Mouse (Mus musculus) thymus, postnatal 10 days (tissue): Measurements from ENCODE around the gene Cmtm6.

ENCODE experiments used
- DNase-seq, 2 experiments: peaks; one replicate each; pipeline ENCODE4 v3.0.0; 2021; ENCODE audit warnings: low spot score in 2 of 2

Cmtm6 gene

GRCm38 (mm10) chr9:114770224-114770623 lies 39.3 kb downstream of the Cmtm6 start:
- peak in 1 of 2 experiments; percentile 42 for DNase-seq

GRCm38 (mm10) chr9:114771565-114771964 lies 40.6 kb downstream of the Cmtm6 start:
- DNase-seq: no peak

GRCm38 (mm10) chr9:114774629-114775028 lies 43.7 kb downstream of the Cmtm6 start:
- DNase-seq: no peak

GRCm38 (mm10) chr9:114775272-114775671 lies 44.4 kb downstream of the Cmtm6 start:
- peak; percentile 50 for DNase-seq

GRCm38 (mm10) chr9:114776361-114776760 lies 45.4 kb downstream of the Cmtm6 start:
- DNase-seq: peak in 1 of 2 experiments; percentile 40

- DNase-seq: no peak
Observed at GRCm38 (mm10) chr9:114777178-114778046, 46.5 kb downstream of the Cmtm6 start.

- DNase-seq: no peak
Observed at GRCm38 (mm10) chr9:114778047-114778390, 47.1 kb downstream of the Cmtm6 start.

GRCm38 (mm10) chr9:114778877-114779276 lies 48.0 kb downstream of the Cmtm6 start:
- DNase-seq: no peak

GRCm38 (mm10) chr9:114779984-114780745 lies 49.2 kb downstream of the Cmtm6 start:
- DNase-seq: no peak

GRCm38 (mm10) chr9:114780746-114781525 lies 50.0 kb downstream of the Cmtm6 start:
- DNase-seq: peak; percentile 55

GRCm38 (mm10) chr9:114781526-114782212 lies 50.8 kb downstream of the Cmtm6 start, which contains the start of gene Cmtm7:
Gene Cmtm7 (minus strand): TSS chr9:114781856.
- DNase-seq: peak; percentile 58 to 63

GRCm38 (mm10) chr9:114785432-114786125 lies 54.7 kb downstream of the Cmtm6 start:
- DNase-seq: no peak

GRCm38 (mm10) chr9:114787134-114787533 lies 56.2 kb downstream of the Cmtm6 start:
- DNase-seq: no peak

GRCm38 (mm10) chr9:114787716-114788115 lies 56.8 kb downstream of the Cmtm6 start:
- no peak for DNase-seq

- no peak for DNase-seq
Observed at GRCm38 (mm10) chr9:114788697-114789096, 57.8 kb downstream of the Cmtm6 start.

GRCm38 (mm10) chr9:114789557-114789956 lies 58.6 kb downstream of the Cmtm6 start:
- DNase-seq: no peak

- DNase-seq: no peak
Observed at GRCm38 (mm10) chr9:114789989-114790388, 59.1 kb downstream of the Cmtm6 start.

- DNase-seq: no peak
Observed at GRCm38 (mm10) chr9:114793764-114794295, 62.9 kb downstream of the Cmtm6 start.

GRCm38 (mm10) chr9:114794491-114794890 lies 63.6 kb downstream of the Cmtm6 start:
- no peak for DNase-seq

- DNase-seq: no peak
Observed at GRCm38 (mm10) chr9:114796473-114797050, 65.6 kb downstream of the Cmtm6 start.
